Mouse (Mus musculus): ENCODE measurements around the gene Gm10401.

Gm10401 gene

GRCm38 (mm10) chr5:115070457-115070856 is 27.6 kb downstream of the Gm10401 start:
- no peak for DNase-seq (ENCODE audit: low spot score in 2 of 2)

GRCm38 (mm10) chr5:115069611-115070010 is 28.5 kb downstream of the Gm10401 start:
- no peak for DNase-seq (ENCODE audit: low spot score in 2 of 2)

- no peak for DNase-seq (ENCODE audit: low spot score in 2 of 2)
Measured at GRCm38 (mm10) chr5:115068671-115069421, 29.2 kb downstream of the Gm10401 start.

DNA sequence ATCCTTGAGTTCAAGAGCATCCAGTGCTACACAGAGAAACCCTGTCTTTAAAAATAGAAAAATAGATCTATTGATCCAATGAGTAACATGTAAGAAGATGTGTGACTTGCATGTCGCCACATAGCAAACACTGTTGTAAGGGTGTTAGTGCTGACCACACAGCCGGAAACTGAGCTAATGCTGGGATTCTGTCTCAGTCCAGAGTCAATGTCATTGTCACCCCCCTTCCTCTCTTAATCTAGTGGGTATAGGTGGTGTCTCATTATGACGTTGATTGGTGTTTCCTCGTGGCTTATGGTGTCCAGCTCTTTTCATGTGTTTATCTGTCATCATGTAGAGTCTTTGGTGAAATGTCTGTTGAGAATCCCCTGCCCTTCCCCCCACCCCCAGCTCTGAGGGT is 31.9 kb downstream of the Gm10401 start:
- no peak for DNase-seq (ENCODE audit: low spot score in 2 of 2)

GRCm38 (mm10) chr5:115063391-115063790 is 34.7 kb downstream of the Gm10401 start:
- no peak for DNase-seq (ENCODE audit: low spot score in 2 of 2)

- DNase-seq (ENCODE audit: low spot score in 2 of 2) = no peak
Measured at GRCm38 (mm10) chr5:115062566-115062965, 35.5 kb downstream of the Gm10401 start.

- no peak for DNase-seq (ENCODE audit: low spot score in 2 of 2)
Measured at GRCm38 (mm10) chr5:115060977-115061376, 37.1 kb downstream of the Gm10401 start.

GRCm38 (mm10) chr5:115060067-115060695 is 37.9 kb downstream of the Gm10401 start:
- no peak for DNase-seq (ENCODE audit: low spot score in 2 of 2)

- DNase-seq (ENCODE audit: low spot score in 2 of 2) = no peak
Measured at GRCm38 (mm10) chr5:115058584-115059297, 39.4 kb downstream of the Gm10401 start.

DNA sequence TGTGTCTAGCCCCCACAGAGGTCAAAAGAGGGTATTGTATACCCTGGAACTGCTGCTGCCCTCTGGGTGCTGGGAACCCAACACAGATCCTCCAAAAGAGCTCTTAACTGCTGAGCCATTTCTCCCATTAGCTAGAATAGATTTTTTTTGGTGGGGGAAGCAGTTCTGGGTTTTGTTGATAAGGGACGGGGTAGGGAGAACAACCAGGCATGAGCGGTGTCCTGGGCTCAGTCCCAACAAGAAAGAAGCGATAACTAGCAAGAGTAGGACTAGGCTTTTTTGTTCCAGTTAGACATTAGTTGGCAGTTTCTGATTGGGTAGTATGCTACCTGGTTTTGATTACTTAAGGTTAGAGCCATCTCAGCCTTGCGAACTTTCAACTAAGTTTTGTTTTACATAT is 40.9 kb downstream of the Gm10401 start:
- DNase-seq (ENCODE audit: low spot score in 2 of 2) = no peak

GRCm38 (mm10) chr5:115055418-115055817 is 42.7 kb downstream of the Gm10401 start:
- no peak for DNase-seq (ENCODE audit: low spot score in 2 of 2)

- no peak for DNase-seq (ENCODE audit: low spot score in 2 of 2)
Measured at GRCm38 (mm10) chr5:115053791-115054396, 44.2 kb downstream of the Gm10401 start.

DNA sequence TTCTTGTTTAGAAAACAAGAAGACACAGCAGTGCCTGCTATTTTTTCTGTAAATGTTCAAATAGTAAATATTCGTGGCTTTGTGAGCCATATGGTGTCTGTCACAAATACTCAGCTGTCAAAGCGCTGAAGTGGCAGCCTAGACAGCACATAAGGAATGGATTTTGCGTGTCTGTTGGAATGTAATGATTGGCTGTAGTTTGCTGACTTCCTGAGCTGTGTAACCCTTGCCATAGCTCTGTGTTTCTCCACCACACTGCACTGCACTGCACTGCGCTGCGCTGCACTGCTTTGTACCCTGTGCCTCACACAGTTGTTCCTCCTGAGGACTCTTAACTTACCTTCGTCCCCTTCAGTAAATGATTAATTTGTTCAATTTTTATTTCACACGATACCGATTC is 45.5 kb downstream of the Gm10401 start:
- DNase-seq (ENCODE audit: low spot score in 2 of 2) = no peak

GRCm38 (mm10) chr5:115050776-115051175 is 47.3 kb downstream of the Gm10401 start:
- DNase-seq (ENCODE audit: low spot score in 2 of 2) = no peak

GRCm38 (mm10) chr5:115049692-115050091 is 48.4 kb downstream of the Gm10401 start:
- DNase-seq (ENCODE audit: low spot score in 2 of 2) = no peak

Data from frontal cortex, postnatal 14 days (tissue).